Mouse (Mus musculus): ENCODE results near the gene Gm10160. TPM values are rescaled to one million over a fixed set of nuclear protein-coding genes. Genes with fewer than 3 reads are reported as not detected.

Gene Gm10160
- not detected for total RNA-seq (2021)

DNA sequence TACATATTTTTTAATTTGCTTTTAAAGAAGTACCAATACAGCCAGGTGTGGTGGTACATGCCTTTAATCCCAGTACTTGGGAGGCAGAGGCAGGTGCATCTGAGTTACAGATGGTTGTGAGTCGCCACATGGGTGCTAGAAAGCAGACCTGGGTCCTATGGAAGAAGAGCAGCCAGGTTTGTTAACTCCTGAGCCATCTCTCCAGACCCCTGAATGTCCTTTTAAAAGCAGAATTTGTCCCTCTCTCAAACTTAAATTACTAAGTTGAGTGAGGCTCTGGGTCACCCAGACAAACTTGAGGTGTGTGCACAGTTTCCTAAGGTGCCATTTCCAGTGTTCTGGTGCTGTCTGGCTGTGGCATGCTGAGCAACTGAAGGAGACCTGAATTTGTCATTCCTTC is at the start of gene Gm10160:
Gm10160 (minus strand) TSS at position 101 of the 400 bp plus-strand sequence.
- DNase-seq: no peak
- intact Hi-C loops (cut with DNase I): no loop called here

DNA sequence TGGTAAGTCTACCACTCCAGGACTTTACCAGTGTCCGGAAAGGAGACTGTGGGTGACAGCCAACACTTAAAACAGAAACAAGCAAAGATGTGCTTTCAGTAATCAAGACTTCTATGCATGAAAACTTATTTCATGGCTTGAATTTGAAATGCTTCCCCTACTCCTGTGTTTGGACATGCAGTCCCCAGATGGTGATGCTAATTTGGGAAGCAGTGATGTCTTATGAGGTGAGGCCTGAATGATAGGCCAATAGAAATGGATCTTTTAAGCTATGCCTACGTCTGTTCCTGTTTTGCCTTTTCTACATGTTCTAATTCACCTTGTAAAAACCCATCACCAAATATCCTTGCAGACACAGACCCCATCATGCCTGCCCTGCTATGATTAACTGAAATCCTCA is 49.3 kb upstream of the Gm10160 start:
- no peak for DNase-seq

DNA sequence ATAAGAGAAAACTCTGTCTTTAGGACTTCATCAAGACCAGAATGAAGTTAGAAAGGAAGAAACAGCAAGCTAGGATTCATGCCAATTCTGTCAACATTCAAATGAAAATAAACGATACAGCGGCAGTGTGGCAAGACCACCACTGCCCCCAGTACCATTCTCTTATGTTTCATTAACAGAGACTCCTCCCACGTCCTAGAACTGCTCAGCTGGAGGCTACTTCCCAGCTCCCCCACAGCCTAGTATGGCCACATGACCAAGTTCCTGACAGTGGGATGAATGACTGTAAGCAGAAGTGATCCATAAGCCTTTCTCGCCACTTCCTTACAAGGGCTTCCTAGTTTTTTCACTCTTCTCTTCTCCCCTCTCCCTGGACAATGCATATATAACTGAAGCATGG is 48.5 kb upstream of the Gm10160 start:
- DNase-seq: no peak
- intact Hi-C loops (cut with DNase I): no loop called here

More for the DNA sequence above, 49.3 kb upstream of the Gm10160 start:
- intact Hi-C loops (cut with DNase I): no loop called here

DNA sequence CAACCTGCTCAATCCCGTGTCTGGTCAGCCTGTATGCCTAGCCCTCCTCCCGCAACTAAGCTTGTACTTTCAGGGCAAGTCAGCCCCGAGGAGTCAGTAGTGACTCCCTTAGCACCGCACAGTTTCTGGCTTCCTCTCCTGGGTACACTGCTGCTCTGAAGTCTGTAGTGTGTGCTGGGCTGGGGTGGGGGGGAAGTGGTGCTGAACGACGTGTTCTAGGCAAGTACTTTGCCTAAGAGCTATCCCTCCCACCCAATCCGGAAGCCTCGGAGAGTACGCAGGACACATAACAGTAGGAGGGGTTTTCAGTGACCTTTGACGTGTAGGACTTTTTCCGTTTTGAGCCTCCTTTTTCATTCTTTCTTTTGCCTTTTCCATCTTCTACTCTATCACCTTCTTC is 43.8 kb upstream of the Gm10160 start:
- intact Hi-C loops (cut with DNase I): no loop called here
- DNase-seq: no peak

DNA sequence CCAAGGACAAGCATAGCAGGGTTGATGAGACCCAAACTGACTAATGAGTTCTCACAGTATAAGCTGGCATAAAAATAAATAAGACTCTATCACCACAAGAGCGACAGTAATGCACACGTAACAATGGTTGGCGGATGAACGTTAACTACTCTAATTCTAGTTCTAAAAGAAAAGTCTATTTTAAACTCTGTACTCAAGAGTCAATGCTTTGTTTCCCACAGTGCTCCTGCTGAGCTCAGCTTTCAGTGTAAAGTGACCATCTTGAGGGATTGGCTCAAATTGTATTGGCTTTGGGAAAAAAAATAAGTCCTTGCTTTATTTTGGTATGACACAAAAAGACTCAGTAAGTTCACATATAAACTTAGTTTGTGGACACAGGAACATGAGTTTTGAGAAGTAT is 29.5 kb upstream of the Gm10160 start:
- DNase-seq: no peak
- intact Hi-C loops (cut with DNase I): no loop called here

DNA sequence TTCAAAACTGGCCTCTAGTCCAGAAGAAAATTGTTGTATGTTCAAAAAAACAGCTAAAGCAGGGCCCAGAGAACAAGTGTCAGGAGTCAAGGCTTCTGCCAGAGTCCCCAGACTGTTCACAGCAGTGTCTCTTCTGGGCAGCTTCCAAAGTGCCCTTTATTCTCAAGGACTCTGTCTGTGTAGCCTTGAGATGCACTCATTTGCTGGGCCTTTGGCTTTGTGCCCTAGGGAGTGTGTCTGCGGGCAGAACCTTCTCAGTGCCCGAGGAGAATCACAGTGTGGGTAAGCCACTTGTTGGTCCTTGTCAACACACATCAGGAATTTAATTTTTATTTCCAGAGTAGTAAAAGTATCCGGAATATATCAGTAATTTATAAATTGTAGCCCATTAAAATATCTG is 26.0 kb upstream of the Gm10160 start:
- no peak for DNase-seq
- intact Hi-C loops (cut with DNase I): no loop called here

DNA sequence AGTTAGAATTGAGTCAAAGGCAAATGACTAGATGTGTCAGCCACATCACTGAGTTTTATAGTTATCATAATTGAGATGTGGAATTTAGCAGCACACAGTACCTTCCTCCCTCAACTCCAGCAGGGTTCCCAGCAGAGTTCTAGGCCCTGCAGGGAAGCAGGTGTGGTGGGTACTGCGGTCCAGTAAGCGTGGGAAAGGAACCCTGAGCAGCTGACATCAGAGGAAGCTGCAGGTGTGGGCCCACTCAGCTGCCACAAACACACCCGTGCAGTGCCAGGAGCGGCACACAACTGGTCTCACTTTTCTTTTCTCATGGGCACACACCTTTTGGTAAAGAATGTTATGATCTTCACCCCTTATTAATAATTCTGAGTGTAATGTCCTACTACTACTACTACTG is 25.2 kb upstream of the Gm10160 start:
- no peak for DNase-seq
- intact Hi-C loops (cut with DNase I): no loop called here

DNA sequence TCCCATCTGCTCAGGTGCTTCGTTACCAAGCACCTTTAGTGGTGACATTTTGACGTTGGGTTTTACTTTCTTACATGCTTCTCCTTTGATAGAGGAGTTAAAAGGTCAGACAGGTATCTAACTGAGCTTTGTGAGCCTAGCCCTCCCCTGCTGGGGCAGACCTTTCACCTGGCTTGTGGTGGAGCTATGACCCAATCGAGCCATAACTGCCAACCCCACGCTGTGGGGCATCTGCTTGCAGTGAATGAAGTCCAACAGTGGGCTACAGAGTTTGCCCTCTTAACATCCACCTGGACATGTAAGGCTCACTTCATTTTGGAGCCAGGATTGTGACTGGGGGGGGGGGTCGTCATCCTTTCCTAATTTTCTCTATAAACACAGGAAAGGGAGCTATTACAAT is 24.7 kb upstream of the Gm10160 start:
- intact Hi-C loops (cut with DNase I): no loop called here
- no peak for DNase-seq

DNA sequence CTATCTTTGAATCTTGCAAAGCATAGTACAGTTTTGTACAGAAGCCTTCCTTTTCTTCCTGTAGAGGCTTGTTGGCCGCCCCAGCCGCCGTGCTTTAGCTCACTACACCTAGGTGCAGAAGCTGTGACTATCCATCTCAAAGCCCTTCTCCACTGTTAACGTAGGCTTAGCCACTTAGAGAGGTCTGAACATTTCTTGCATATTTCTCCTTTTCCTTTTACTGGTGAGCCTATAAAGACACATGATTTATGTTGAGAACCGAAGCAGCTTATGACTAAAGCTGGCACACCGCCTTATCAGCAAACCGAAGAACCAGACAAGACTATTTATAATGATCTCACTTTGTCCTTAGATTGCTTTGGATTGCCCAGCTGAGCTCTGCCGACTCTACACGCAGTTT is 19.8 kb upstream of the Gm10160 start:
- intact Hi-C loops (cut with DNase I): no loop called here
- DNase-seq: no peak

DNA sequence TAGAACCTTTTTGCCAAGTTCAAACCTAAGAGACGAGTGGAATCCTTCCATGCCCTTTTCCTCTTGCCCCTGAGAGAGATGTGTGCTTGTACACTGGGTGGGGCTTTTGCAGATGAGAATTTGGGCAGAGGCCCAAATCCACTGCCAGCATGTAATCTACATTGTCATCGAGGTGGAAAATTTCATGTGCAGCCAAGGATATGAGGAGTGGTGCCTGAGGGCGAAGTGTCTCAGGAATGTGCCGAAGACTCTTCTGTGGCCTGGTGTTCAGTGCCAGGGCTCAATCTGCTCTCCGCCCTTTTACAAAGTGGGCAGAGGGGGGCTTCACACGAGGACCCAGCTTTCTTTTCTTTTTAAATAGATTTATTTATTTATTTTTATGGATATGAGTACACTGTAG is 19.0 kb upstream of the Gm10160 start:
- intact Hi-C loops (cut with DNase I): no loop called here
- DNase-seq: no peak

DNA sequence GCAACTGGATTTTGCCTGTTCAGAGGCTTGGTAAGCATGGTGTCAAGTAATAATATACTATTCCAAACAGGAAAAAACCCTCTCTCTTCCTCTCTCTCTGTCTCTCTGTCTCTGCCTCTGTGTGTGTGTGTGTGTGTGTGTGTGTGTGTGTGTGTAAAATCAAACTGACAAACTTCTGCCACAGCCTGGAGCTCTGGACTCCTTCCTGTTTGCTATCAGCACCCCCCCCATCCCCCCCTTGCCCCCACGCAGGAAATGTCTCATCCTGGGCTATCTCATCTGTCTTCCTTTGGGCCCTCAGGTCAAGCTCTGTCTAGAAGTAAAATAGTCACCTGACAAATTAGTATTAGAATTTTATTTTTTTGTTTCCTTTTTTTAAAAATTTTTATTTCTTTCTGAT is 18.2 kb upstream of the Gm10160 start:
- DNase-seq: no peak
- intact Hi-C loops (cut with DNase I): no loop called here

DNA sequence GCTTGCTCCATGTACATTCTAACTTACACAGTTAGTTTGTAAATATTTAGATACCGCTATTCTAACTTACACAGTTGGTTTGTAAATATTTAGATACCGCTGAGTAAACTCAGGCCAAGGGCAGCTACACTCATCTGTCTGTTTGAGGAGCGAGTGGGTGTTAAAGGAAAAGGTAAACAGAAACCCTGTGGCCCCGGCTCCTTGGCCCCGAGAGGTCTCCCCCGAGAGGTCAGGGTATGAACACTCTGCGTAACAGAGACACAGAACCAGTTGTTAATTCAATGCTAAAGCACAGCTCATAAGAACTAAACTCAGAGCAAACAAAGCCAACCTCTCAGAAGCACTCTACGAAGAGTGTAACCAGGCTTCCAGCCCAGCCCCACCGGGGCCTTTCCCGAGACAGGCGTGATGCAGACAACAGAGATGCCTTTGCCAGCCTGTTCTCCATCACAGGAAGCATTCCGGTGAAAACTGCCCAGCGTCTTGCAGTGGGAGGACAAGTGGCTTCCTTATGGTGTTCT is 17.0 kb upstream of the Gm10160 start:
- intact Hi-C loops (cut with DNase I): no loop called here
- DNase-seq: no peak

DNA sequence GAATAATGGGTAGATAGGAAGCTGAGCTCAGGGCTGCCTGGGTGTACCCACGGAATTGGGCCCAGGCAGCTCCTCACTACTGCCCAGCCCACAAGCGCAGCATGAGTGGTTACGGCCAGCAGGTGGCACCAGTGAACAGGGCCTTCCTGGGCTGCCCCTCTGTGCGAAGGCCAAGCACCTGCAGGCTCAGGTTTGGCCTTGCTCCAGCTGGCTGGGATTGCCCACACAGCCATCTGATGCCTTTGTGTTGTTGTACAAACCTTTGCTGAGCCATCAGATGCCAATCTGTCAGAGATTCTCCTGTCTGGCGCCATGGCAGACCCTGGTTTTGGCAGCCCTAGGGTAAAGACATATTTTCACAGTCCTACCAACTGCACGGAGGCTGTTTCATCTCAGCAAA is 12.6 kb upstream of the Gm10160 start:
- DNase-seq: peak; percentile 61 to 79

DNA sequence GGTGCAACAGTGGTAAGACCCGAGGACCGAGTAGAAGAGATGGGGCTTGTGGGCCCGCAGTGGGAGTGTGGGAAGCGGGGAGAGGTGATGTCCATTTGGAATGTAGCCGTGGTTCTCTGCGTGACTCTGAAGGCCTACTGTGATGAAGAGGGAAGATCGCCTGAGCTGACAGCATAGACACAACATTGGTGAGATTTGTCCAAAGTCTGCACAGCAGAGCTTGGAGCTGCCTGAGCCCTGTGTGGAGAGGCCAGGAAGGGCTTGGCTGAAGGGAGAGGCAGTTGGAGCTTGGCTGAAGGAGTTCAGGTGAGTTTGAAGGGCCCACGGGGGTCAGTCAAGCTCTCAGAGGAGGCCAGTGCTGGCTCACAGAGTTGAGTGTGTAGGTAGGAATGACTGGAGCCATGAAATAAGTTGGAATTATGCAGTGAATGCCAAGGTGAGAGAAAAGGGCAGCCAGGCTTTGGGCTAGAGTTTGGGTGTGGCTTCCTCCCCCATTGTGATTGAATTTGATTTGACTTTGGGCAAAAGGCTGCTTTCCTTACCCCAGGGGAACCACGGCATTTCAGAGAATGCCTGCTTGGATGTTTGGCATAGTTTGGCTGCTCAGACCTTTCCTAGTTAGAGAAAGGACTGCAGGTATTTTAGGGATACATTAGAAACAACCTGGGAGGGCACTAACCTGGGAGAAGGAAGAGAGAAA is 11.8 kb upstream of the Gm10160 start:
- intact Hi-C loops (cut with DNase I): loop anchor here (5.0 kb wide), 2 partner anchors 65 to 85 kb away; partner anchors contain the start of gene Hdgfl3
- DNase-seq: no peak

More for the DNA sequence above, 12.6 kb upstream of the Gm10160 start:
- intact Hi-C loops (cut with DNase I): loop anchor here (5.0 kb wide), 2 partner anchors 64 to 84 kb away; partner anchors contain the start of gene Hdgfl3

DNA sequence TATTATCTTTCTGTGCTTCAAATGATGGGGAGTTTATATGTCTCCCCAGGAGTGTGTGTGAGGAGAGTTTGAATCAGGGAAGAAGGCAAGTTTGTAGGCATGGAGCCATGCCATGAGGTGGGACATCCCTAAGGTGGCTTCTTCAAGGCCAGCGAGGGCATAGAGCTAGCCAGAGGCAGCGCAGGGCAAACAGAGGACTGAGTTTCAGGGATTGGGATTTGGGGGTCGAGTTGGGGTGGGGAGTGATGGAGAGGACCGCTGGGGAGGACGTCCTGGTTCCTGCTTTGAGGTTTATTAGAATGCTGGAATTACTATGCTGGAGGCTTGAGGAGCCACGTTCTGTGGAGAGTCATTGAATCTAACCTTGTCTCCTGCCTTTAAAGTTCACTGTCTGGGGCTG is 10.3 kb upstream of the Gm10160 start:
- intact Hi-C loops (cut with DNase I): loop anchor here (5.0 kb wide), 2 partner anchors 66 to 86 kb away; partner anchors contain the start of gene Hdgfl3

DNA sequence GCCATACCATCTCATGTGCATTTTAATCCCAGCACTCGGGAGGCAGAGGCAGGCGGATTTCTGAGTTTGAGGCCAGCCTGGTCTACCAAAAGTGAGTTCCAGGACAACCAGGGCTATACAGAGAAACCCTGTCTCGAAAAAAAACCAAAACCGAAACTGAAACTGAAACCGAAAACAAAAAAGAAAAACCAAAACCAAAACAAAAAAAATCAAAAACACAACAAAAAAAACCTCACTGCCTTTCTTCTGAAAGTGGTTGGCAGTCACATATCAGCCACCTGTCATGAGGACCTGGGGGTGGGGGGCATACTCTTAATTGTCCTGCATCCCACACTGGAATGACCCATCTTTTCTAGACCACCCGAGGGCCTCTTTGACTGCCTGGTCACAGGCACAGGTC is 9.0 kb upstream of the Gm10160 start:
- DNase-seq: no peak
- intact Hi-C loops (cut with DNase I): loop anchor here (5.0 kb wide), 1 partner anchor 77 kb away; the partner anchor contains the start of gene 3110040N11Rik

More for the DNA sequence above, 10.3 kb upstream of the Gm10160 start:
- DNase-seq: no peak

DNA sequence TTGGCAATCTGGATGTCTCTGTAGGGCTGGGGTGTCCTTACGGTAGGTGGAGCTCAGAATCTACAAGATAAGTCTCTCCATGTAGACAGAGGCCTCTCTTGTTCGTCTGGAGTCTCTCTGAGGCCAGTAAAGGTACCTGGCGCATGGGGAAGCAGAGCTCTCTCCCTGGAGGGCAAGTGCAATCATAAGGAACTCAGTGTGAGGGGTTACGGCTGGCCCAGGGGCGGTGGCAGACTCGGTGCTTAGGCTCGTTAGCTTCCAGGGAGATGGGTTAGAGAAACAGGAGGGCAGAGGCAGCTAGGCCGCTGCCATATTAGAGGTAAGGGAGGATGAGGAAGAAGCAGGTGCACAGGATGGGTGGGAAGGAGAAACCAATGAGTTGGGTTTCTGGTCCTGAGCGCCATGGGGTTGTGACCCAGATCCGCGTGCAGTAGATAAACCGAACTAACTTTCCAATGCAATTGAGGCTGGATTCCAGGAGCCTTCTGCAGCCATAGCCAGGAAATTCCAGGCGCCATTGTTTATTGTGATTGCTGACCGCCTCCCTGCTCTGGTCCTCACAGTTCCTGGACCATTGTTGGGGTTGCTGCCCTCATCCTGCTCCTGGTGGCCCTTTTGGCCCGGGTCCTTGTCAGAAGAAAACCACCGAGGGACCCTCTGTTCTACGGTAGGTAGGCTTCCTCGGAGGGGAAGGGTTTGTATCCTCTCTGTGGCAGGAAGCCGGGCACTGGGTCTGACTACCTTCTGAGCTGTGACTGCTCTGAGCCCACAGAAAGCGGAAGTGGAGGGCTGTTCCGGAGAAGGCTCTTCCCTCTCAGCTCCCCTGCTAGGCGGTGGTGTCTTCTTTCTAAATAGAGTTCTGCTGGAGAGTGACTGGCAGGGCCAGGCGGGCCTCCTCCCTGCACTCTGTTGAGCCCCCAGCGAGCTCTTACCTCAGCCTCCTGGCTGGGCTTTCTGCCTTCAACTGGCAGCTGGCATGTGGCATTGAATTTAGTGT is 7.3 kb upstream of the Gm10160 start:
- peak; percentile 53 to 57 for DNase-seq
- intact Hi-C loops (cut with DNase I): loop anchor here (5.0 kb wide), 1 partner anchor 76 kb away; the partner anchor contains the start of gene 3110040N11Rik

DNA sequence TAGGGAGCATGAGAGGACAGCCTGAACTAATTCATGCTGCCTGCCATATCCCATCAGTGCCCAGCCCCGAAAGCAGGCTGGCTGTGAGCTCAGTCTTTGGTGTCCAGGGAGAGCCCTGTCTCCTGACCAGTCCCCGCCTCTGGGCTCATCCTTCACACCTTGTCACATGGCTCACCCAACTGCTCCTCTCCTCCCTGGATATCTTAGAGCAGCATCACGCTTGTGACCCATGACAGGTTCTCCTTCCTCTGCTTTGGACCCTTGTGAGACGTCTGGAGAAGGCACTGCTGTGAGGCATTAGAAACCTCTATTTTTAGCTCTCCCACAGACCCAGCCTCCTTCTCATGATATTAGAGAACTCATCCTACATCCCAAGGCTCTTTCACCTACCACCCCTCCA is 6.3 kb upstream of the Gm10160 start:
- DNase-seq: no peak
- intact Hi-C loops (cut with DNase I): loop anchor here (2.0 to 5.0 kb wide), 2 partner anchors 33 to 75 kb away; partner anchors contain the start of genes 3110040N11Rik and Btbd1

DNA sequence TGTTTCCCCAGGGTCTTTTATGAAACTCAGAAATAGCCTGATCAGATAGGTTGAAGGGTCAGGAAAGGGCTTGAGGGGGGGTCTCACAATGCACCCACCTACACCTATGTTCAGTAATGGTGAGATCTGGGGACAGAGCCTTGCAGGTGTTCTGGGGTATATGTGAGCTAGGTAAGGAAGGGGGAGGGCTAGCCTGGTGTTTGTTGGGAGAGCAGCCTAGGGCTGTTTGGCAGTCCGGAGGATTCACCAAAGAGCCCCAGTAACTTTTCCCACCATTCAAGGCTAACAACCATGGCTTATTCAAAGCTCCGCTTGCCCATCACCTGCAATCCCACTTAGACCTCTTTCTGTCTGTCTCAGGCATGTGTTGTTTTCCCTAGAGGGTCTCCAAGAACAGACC is 5.9 kb upstream of the Gm10160 start:
- intact Hi-C loops (cut with DNase I): loop anchor here (2.0 to 5.0 kb wide), 2 partner anchors 33 to 74 kb away; partner anchors contain the start of genes 3110040N11Rik and Btbd1
- DNase-seq: no peak

DNA sequence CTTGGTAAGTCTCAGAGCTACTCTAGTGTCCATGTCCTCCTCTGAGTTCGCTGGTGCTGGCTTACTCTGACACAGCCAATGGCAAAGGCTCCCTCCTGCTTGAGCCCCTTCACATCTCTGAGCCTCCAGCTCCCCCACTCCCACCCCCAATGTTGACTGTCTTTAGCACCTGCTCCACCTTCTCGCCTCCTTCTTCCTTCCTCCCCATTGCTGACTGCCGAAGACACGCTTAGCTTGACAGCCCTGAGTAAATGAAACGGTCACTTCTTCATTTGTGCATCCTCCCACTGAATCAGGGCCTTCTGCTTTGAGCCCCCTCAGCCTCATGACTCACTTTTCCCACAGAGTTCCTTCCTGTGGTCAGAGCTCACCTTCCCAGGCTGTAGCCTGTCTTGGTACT is 5.4 kb upstream of the Gm10160 start:
- no peak for DNase-seq
- intact Hi-C loops (cut with DNase I): loop anchor here (2.0 to 5.0 kb wide), 2 partner anchors 32 to 74 kb away; partner anchors contain the start of genes 3110040N11Rik and Btbd1

DNA sequence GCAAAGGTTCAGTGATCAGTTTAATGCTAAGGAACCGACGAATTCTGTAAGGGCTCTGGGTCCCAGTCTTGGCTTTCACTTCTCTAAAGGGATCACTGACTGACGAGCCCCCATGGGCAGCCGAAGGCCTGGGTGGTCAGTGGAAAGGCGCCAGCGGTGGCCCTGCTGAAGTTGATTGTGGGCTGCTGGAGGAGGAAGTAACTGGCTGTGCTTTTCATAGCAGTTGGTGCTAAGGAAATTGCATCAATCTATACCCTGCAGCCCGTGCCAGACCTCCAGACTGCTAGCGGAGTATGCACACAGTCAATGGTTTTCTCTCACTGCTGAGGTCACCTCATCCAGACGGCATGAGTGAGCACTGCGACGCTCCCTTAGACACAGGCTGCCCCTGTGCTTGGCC is 4.5 kb upstream of the Gm10160 start:
- intact Hi-C loops (cut with DNase I): loop anchor here (2.0 to 5.0 kb wide), 2 partner anchors 31 to 73 kb away; partner anchors contain the start of genes 3110040N11Rik and Btbd1
- DNase-seq: peak in 1 of 2 experiments; percentile 54

Measured in heart, postnatal 36 days (tissue).